Mouse (Mus musculus) thymus, postnatal 0 days (tissue): Measurements from ENCODE around the gene Cdyl. TPM values are rescaled to one million over a fixed set of nuclear protein-coding genes. Genes with fewer than 3 reads are reported as not detected.
A peak's percentile ranks its signal among the peaks of the same experiment; 100 is the strongest.

ENCODE experiments used
- DNase-seq: peaks from one replicate; pipeline ENCODE4 v3.0.0-alpha.2; 2015; ENCODE audit warnings: low spot score
- polyA plus RNA-seq: library from polyadenylated mRNA; unstranded; fragments of >200 nt; fragmentation: Nextera tagmentation; extraction: Ambion mirVana; gene quantifications from 2 replicates; pipeline ENCODE4 v1.2.1, GENCODE M21; 2015

The Cdyl gene
- polyA plus RNA-seq: 8.1 and 9.9 TPM in 2 replicates

DNA sequence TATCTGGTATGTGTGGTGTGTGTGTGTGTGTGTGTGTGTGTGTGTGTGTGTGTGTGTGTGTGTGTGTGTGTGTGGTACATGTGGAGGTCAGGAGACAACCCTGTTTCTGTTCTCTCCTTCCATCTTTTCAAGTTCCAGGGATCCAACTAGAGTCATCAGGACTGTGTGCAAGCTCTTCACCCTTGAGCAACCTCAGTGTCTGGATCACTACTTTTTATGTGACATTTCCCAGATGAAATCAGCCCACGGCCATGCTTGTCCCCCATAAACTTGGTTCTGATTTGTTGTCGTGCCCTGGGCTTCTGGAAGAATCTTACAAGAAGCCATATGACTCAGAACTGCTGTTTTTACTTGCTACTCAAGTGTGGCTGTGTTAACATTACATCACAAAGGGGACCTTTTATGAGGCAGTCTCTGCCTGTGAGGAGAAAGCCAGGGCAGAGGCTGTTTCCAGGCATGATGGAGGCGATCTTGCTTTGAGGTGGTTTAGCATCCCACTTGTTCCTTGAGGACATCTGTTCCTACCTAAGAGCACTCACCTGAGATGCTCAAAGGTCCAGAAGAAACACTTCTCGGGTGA, at the start of gene Cdyl:
Cdyl (plus strand) TSS at position 428 of the 580 bp plus-strand sequence.
- DNase-seq: no peak

DNA sequence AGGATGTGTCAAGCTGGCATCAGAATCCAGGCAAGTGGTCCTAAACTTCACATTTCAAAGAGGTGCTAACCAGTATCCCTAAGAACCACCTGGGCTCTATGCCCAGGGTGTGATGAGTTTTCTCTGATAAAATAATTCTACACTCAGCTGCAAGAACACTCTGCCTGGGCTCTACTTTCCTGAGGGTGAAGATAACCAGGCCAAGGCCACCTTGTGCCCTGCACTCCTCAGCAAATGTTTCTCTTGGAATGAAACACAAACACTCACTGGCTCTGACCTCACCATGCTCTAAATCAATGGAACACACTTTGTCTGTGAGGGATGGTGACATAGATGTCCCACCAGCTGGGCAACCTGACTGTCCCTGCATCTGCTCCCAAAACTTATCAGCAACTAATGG, 48.9 kb upstream of the Cdyl start:
- no peak for DNase-seq

- no peak for DNase-seq
Observed at GRCm38 (mm10) chr13:35612506-35612905, 47.1 kb upstream of the Cdyl start.

DNA sequence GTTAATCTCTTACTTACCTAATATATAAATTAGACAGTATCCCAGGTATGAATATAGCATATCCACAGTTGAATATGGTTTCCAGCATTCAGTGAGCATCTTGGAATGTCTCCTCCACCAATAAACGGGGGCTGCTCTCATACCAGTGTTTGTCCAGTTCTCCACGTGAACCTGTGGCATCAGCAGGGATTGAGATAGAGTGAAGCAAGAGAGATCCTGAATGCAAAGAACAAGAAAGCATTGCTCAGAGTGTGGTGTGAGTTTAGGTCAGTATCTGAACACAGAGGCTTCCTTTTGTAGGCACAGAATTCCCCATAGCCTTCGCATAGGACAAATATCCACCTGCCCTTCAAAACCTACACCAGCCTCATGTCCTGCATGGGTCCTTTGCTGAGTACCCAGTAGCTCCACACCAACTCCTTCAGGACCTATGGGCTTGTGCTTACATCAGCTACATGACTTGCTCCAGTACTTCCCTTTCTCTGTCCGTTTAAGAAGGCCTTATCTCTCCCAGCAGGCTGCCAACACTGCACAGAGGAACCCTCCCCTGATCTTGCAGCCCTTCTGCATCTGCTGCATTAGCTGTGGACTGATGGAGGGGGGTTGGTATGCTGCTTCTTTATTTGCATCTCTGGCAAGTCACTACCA, 44.7 kb upstream of the Cdyl start:
- DNase-seq: no peak

DNA sequence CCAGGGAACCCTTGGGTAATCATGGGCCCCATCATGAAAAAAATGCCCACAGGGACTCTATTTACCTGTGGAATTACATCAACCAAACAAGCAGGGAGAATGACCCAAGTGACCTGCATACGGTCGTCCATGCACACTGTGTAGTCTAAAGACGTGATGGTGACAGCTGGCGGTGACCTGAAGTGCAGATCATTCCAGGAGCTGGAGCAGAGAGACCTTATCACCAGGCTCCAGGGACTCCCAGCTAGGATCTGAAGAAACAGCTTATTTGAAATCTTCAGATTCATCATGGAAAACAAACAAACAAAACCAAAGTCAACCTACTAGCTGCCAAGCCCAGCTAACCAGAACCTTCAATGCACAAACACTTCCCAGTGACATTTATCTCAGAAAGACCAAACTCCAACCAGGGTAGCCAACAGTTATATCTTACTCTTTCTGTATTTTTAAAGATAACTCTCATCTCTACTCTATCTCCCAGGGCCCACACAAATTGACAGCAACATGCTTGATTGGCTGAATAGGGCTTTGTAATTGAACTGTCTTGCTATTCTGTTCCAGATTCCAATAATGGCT, 43.0 kb upstream of the Cdyl start:
- DNase-seq: no peak

- DNase-seq: no peak
Observed at GRCm38 (mm10) chr13:35619356-35619755, 40.3 kb upstream of the Cdyl start.

DNA sequence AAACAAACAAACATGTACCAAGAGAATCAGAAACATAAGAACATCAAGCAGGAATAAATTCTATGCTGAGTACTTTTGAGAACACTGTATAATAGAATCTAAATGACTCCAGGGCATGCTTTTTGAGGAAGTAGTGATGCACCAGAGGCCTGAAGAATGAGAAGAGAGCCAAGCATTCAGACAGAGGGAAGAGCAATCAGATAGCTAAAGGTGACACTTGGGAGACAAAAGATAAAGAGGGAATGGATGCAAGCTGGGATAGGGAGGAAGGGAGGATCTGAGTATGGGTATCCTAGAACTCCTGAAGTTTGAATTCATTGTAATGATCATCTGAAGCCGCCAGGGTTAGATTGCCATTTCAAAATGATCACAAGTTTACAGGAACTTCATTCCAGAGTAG, 38.9 kb upstream of the Cdyl start:
- DNase-seq: no peak

DNA sequence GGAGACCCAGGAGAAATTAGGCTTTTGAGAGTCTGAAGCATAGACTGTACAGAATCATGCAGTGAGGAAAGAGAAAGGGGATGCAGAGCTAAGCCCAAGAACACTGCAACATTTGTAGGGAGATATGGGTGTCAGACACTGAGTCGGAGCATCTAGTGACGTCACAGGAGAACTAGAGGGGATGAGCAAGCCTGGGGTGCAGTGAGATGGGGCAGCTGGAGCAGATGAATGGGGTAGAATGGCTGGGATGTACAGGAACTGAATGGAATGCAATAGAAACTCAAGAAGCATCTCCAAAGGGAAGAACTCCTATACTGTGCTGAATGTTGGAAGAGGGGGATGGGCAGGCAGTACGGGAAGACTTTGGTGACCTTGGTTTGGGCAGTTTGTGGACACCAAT, 34.8 kb upstream of the Cdyl start:
- no peak for DNase-seq

- no peak for DNase-seq
Observed at GRCm38 (mm10) chr13:35625556-35625955, 34.1 kb upstream of the Cdyl start.

GRCm38 (mm10) chr13:35627319-35627718, 32.3 kb upstream of the Cdyl start:
- no peak for DNase-seq

GRCm38 (mm10) chr13:35647132-35647823, 12.4 kb upstream of the Cdyl start:
- DNase-seq: peak; percentile 2

GRCm38 (mm10) chr13:35650284-35650872, 9.3 kb upstream of the Cdyl start:
- no peak for DNase-seq

GRCm38 (mm10) chr13:35652851-35653250, 6.8 kb upstream of the Cdyl start:
- DNase-seq: no peak

DNA sequence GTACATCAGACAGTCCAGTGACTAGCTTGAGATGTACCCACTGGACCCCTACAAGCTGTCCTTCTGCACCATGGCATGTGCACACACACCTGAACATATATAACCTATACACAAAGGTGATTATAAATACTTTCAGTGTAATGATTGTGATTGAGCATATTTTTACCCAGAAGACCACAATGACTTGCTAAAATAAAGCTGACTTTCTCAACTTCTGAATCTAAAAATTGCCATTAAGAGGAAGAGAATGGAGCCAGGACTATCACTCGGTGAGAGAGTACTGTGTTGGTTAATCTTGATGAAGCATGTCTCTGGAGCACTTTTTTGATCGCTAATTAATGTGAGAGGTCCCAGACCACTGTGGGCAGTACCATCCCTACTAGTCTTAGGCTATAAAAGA, 2.8 kb upstream of the Cdyl start:
- no peak for DNase-seq

- DNase-seq: no peak
Observed at GRCm38 (mm10) chr13:35665456-35665855, 5.8 kb downstream of the Cdyl start.

GRCm38 (mm10) chr13:35669910-35670469, 10.4 kb downstream of the Cdyl start:
- no peak for DNase-seq

GRCm38 (mm10) chr13:35670875-35671274, 11.2 kb downstream of the Cdyl start:
- DNase-seq: no peak

DNA sequence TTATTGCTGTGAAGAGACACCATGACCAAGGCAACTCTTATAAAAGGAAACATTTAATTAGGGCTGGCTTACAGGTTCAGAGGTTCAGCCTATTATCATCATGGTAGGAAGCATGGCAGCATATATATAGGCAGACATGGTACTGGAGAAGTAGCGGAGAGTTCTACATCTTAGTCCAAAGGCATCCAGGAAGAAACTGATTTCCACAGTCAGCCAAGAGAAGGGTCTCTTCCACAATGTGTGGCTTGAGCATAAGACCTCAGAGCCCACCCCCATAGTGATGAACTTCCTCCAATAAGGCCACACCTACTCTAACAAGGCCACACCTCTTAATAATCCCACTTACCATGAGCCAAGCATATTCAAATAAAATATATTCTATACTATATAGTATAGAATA, 17.3 kb downstream of the Cdyl start:
- DNase-seq: no peak

GRCm38 (mm10) chr13:35677433-35678051, 17.9 kb downstream of the Cdyl start:
- no peak for DNase-seq

GRCm38 (mm10) chr13:35678691-35679090, 19.1 kb downstream of the Cdyl start:
- DNase-seq: no peak

GRCm38 (mm10) chr13:35681361-35681760, 21.7 kb downstream of the Cdyl start:
- no peak for DNase-seq
